Mouse (Mus musculus): ENCODE measurements around the gene Col1a2. TPM values are rescaled to one million over a fixed set of nuclear protein-coding genes. Genes with fewer than 3 reads are reported as not detected.

The Col1a2 gene
- 256 and 344 TPM in 2 replicates for polyA plus RNA-seq (2016; fragmentation: Nextera tagmentation; extraction: Ambion mirVana)

GRCm38 (mm10) chr6:4504603-4505131, at the start of gene Col1a2:
Col1a2 (plus strand) TSS chr6:4504814.
- peak; percentile 50; the same call in 1 of the 2 replicates for ATAC-seq (ENCODE audit: low FRiP score, low read depth)
- H3K4me2 ChIP-seq (replicated peaks), result peak within 1 kb of the TSS; percentile 78
- WGBS, result 16% methylated on average over 2 of the region's 3 CpGs
- no peak within 1 kb of the TSS for H3K27ac ChIP-seq (replicated peaks)
- H3K9ac ChIP-seq (replicated peaks), result peak within 1 kb of the TSS; percentile 41; the same call in 1 of the 2 replicates
- H3K27me3 ChIP-seq, result peaks cover 21% of the 10 kb centered on the region
- peaks cover 12% of the 10 kb centered on the region for H3K4me1 ChIP-seq
- H3K36me3 ChIP-seq, result no peaks in the 10 kb centered on the region
- peak within 1 kb of the TSS; percentile 41 for H3K4me3 ChIP-seq
- H3K9me3 ChIP-seq, result no peaks in the 10 kb centered on the region

- Histone ChIP-seq H3K9ac (replicated peaks) (no peak overlapping the region), H3K4me2 (replicated peaks) (no peak overlapping the region), H3K9me3 (no peaks in the 10 kb centered on the region), H3K4me3 (no peak overlapping the region), H3K4me1 (peaks cover 5% of the 10 kb centered on the region), H3K27ac (replicated peaks) (no peak overlapping the region), H3K27me3 (no peaks in the 10 kb centered on the region), H3K36me3 (no peaks in the 10 kb centered on the region)
- ATAC-seq (ENCODE audit: low FRiP score, low read depth), result no peak
- 32% methylated on average over 5 of the region's 5 CpGs for WGBS
These were observed 49.1 kb upstream of the Col1a2 start for GRCm38 (mm10) chr6:4455518-4455917.

- ATAC-seq (ENCODE audit: low FRiP score, low read depth), result 0 out of 2 replicates have a peak, but pooled peaks have one; percentile 27
- Histone ChIP-seq H3K4me2 (replicated peaks) (no peak overlapping the region), H3K27ac (replicated peaks) (no peak overlapping the region), H3K9me3 (no peaks in the 10 kb centered on the region), H3K4me1 (peaks cover 5% of the 10 kb centered on the region), H3K27me3 (no peaks in the 10 kb centered on the region), H3K4me3 (no peak overlapping the region), H3K36me3 (no peaks in the 10 kb centered on the region), H3K9ac (replicated peaks) (no peak overlapping the region)
- 17% methylated on average over 5 of the region's 5 CpGs for WGBS
These were observed 48.5 kb upstream of the Col1a2 start for GRCm38 (mm10) chr6:4455961-4456617.

GRCm38 (mm10) chr6:4456691-4457447, 47.7 kb upstream of the Col1a2 start:
- H3K27me3 ChIP-seq, result no peaks in the 10 kb centered on the region
- H3K4me1 ChIP-seq, result peaks cover 5% of the 10 kb centered on the region
- WGBS, result 65% methylated on average over 12 of the region's 12 CpGs
- H3K9me3 ChIP-seq, result no peaks in the 10 kb centered on the region
- H3K27ac ChIP-seq (replicated peaks), result no peak overlapping the region
- H3K36me3 ChIP-seq, result no peaks in the 10 kb centered on the region
- H3K4me2 ChIP-seq (replicated peaks), result no peak overlapping the region
- H3K9ac ChIP-seq (replicated peaks), result no peak overlapping the region
- no peak overlapping the region for H3K4me3 ChIP-seq
- no peak for ATAC-seq (ENCODE audit: low FRiP score, low read depth)

GRCm38 (mm10) chr6:4457555-4457996, 47.0 kb upstream of the Col1a2 start:
- Histone ChIP-seq H3K4me1 (peaks cover 5% of the 10 kb centered on the region), H3K4me3 (no peak overlapping the region), H3K27ac (replicated peaks) (no peak overlapping the region), H3K36me3 (no peaks in the 10 kb centered on the region), H3K9ac (replicated peaks) (no peak overlapping the region), H3K4me2 (replicated peaks) (no peak overlapping the region), H3K9me3 (no peaks in the 10 kb centered on the region), H3K27me3 (no peaks in the 10 kb centered on the region)
- no peak for ATAC-seq (ENCODE audit: low FRiP score, low read depth)
- WGBS, result 37% methylated on average over 6 of the region's 6 CpGs

GRCm38 (mm10) chr6:4465320-4465719, 39.3 kb upstream of the Col1a2 start:
- Histone ChIP-seq H3K4me1 (0 out of 2 replicates have a peak, but pooled peaks cover 2% of the 10 kb centered on the region), H3K4me3 (no peak overlapping the region), H3K36me3 (no peaks in the 10 kb centered on the region), H3K9ac (replicated peaks) (no peak overlapping the region), H3K4me2 (replicated peaks) (no peak overlapping the region), H3K27me3 (no peaks in the 10 kb centered on the region), H3K9me3 (no peaks in the 10 kb centered on the region), H3K27ac (replicated peaks) (no peak overlapping the region)
- 21% methylated on average over 3 of the region's 3 CpGs for WGBS
- no peak for ATAC-seq (ENCODE audit: low FRiP score, low read depth)

GRCm38 (mm10) chr6:4483577-4483936, 21.1 kb upstream of the Col1a2 start:
- WGBS, result 41% methylated on average over 4 of the region's 4 CpGs
- no peak overlapping the region for H3K27ac ChIP-seq (replicated peaks)
- H3K4me3 ChIP-seq, result no peak overlapping the region
- no peak for ATAC-seq (ENCODE audit: low FRiP score, low read depth)
- H3K9me3 ChIP-seq, result no peaks in the 10 kb centered on the region
- no peaks in the 10 kb centered on the region for H3K36me3 ChIP-seq
- H3K4me1 ChIP-seq, result peaks cover 14% of the 10 kb centered on the region; the same call in 1 of the 2 replicates
- no peak overlapping the region for H3K9ac ChIP-seq (replicated peaks)
- H3K27me3 ChIP-seq, result no peaks in the 10 kb centered on the region
- H3K4me2 ChIP-seq (replicated peaks), result no peak overlapping the region

GRCm38 (mm10) chr6:4483937-4484601, 20.5 kb upstream of the Col1a2 start:
- Histone ChIP-seq H3K27ac (replicated peaks) (no peak overlapping the region), H3K36me3 (no peaks in the 10 kb centered on the region), H3K4me1 (peaks cover 18% of the 10 kb centered on the region; the same call in 1 of the 2 replicates), H3K4me2 (replicated peaks) (no peak overlapping the region), H3K9ac (replicated peaks) (no peak overlapping the region), H3K27me3 (no peaks in the 10 kb centered on the region), H3K4me3 (no peak overlapping the region), H3K9me3 (no peaks in the 10 kb centered on the region)
- no peak for ATAC-seq (ENCODE audit: low FRiP score, low read depth)
- 69% methylated on average over 7 of the region's 7 CpGs for WGBS

GRCm38 (mm10) chr6:4488349-4488748, 16.3 kb upstream of the Col1a2 start:
- Histone ChIP-seq H3K27me3 (no peaks in the 10 kb centered on the region), H3K9me3 (no peaks in the 10 kb centered on the region), H3K27ac (replicated peaks) (no peak overlapping the region), H3K4me2 (replicated peaks) (no peak overlapping the region), H3K4me3 (no peak overlapping the region), H3K4me1 (peaks cover 29% of the 10 kb centered on the region; the same call in 1 of the 2 replicates), H3K36me3 (no peaks in the 10 kb centered on the region), H3K9ac (replicated peaks) (no peak overlapping the region)
- whole genome bisulfite sequencing, result 5% methylated on average over 1 of the region's 1 CpGs
- ATAC-seq (ENCODE audit: low FRiP score, low read depth), result no peak

GRCm38 (mm10) chr6:4488966-4489365, 15.6 kb upstream of the Col1a2 start:
- Histone ChIP-seq H3K4me1 (peaks cover 28% of the 10 kb centered on the region; the same call in 1 of the 2 replicates), H3K27me3 (no peaks in the 10 kb centered on the region), H3K27ac (replicated peaks) (no peak overlapping the region), H3K9me3 (no peaks in the 10 kb centered on the region), H3K4me2 (replicated peaks) (no peak overlapping the region), H3K36me3 (no peaks in the 10 kb centered on the region), H3K4me3 (no peak overlapping the region), H3K9ac (replicated peaks) (no peak overlapping the region)
- WGBS, result 68% methylated on average over 1 of the region's 1 CpGs
- no peak for ATAC-seq (ENCODE audit: low FRiP score, low read depth)

- H3K4me3 ChIP-seq, result no peak overlapping the region
- no peak overlapping the region for H3K4me2 ChIP-seq (replicated peaks)
- 54% methylated on average over 6 of the region's 6 CpGs for WGBS
- H3K4me1 ChIP-seq, result peaks cover 21% of the 10 kb centered on the region; the same call in 1 of the 2 replicates
- no peak overlapping the region for H3K27ac ChIP-seq (replicated peaks)
- no peaks in the 10 kb centered on the region for H3K36me3 ChIP-seq
- H3K27me3 ChIP-seq, result no peaks in the 10 kb centered on the region
- no peaks in the 10 kb centered on the region for H3K9me3 ChIP-seq
- H3K9ac ChIP-seq (replicated peaks), result no peak overlapping the region
- ATAC-seq (ENCODE audit: low FRiP score, low read depth), result no peak
These were observed 15.0 kb upstream of the Col1a2 start for GRCm38 (mm10) chr6:4489366-4490245.

All from midbrain, embryonic 12.5 days (tissue).